Mouse (Mus musculus) midbrain, embryonic 13.5 days (tissue): ENCODE measurements at regions not wholly inside any gene's neighbourhood (a gene's known extent, or its start where the extent isn't known, plus 50 kb on each side); places are given as distances from the start of the nearest gene placed in this dataset.

Experiments
- ATAC-seq: fragments of 200-750 bp; cut with Nextera tagmentation; 2 replicates; pipeline ENCODE4 v1.8.0; 2017; ENCODE audit warnings: mild to moderate bottlenecking, moderate TSS enrichment, moderate library complexity
- H3K27ac ChIP-seq: fragments of 300-500 bp; sonication (generic); 2 replicates; pipeline ENCODE4 v1.5.1; 2015; ENCODE audit warnings: inconsistent platforms, mild to moderate bottlenecking, moderate library complexity
- H3K27me3 ChIP-seq: fragments of 300-500 bp; sonication (generic); 2 replicates; pipeline ENCODE4 v1.6.1; 2015; ENCODE audit warnings: mild to moderate bottlenecking, inconsistent platforms
- H3K36me3 ChIP-seq: fragments of 300-500 bp; sonication (generic); 2 replicates; pipeline ENCODE4 v1.6.1; 2015; ENCODE audit warnings: mild to moderate bottlenecking, inconsistent platforms
- H3K4me1 ChIP-seq: fragments of 300-500 bp; sonication (generic); replicated peaks from 2 replicates; pipeline ENCODE4 v1.6.1; 2015; ENCODE audit warnings: inconsistent platforms
- H3K4me2 ChIP-seq: fragments of 300-500 bp; sonication (generic); replicated peaks from 2 replicates; pipeline ENCODE4 v1.6.1; 2015; ENCODE audit warnings: moderate library complexity, mild to moderate bottlenecking, inconsistent platforms
- H3K4me3 ChIP-seq: fragments of 300-500 bp; sonication (generic); replicated peaks from 2 replicates; pipeline ENCODE4 v1.5.1; 2015; ENCODE audit warnings: mild to moderate bottlenecking, inconsistent platforms
- H3K9ac ChIP-seq: fragments of 300-500 bp; sonication (generic); replicated peaks from 2 replicates; pipeline ENCODE4 v1.6.1; 2015; ENCODE audit warnings: mild to moderate bottlenecking, inconsistent platforms
- H3K9me3 ChIP-seq: fragments of 300-500 bp; sonication (generic); 2 replicates; pipeline ENCODE4 v1.6.1; 2016; ENCODE audit warnings: mild to moderate bottlenecking, inconsistent platforms
- WGBS: fragments of 180-500 bp; shearing (Covaris S2); methylation state at CpG from one replicate; pipeline ENCODE4 v1.1.7; 2015; 5-methylcytosine and 5-hydroxymethylcytosine counted together

GRCm38 (mm10) chr2:128340631-128341240, 214.9 kb downstream of the Bcl2l11 start:
- H3K9ac ChIP-seq, result no peak overlapping the region
- H3K4me1 ChIP-seq, result peaks cover 12% of the 10 kb centered on the region
- no peak overlapping the region for H3K4me2 ChIP-seq
- H3K36me3 ChIP-seq, result no peaks in the 10 kb centered on the region
- H3K9me3 ChIP-seq, result 0 out of 2 replicates have a peak, but pooled peaks cover 4% of the 10 kb centered on the region
- 92% methylated on average over 5 of the region's 5 CpGs for WGBS
- H3K27me3 ChIP-seq, result no peaks in the 10 kb centered on the region
- ATAC-seq, result no peak
- H3K27ac ChIP-seq, result no peak overlapping the region
- no peak overlapping the region for H3K4me3 ChIP-seq

- 0 out of 2 replicates have a peak, but pooled peaks cover 4% of the 10 kb centered on the region for H3K9me3 ChIP-seq
- no peak overlapping the region for H3K27ac ChIP-seq
- no peaks in the 10 kb centered on the region for H3K36me3 ChIP-seq
- H3K27me3 ChIP-seq, result no peaks in the 10 kb centered on the region
- no peak for ATAC-seq
- no peak overlapping the region for H3K4me2 ChIP-seq
- H3K9ac ChIP-seq, result no peak overlapping the region
- WGBS, result 83% methylated on average over 9 of the region's 9 CpGs
- peaks cover 12% of the 10 kb centered on the region for H3K4me1 ChIP-seq
- no peak overlapping the region for H3K4me3 ChIP-seq
Observed at GRCm38 (mm10) chr2:128342212-128342611, 216.4 kb downstream of the Bcl2l11 start.

- Histone ChIP-seq H3K4me3 (no peak overlapping the region), H3K27ac (no peak overlapping the region), H3K4me1 (no peaks in the 10 kb centered on the region), H3K27me3 (no peaks in the 10 kb centered on the region), H3K36me3 (no peaks in the 10 kb centered on the region), H3K9me3 (0 out of 2 replicates have a peak, but pooled peaks cover 4% of the 10 kb centered on the region), H3K9ac (no peak overlapping the region), H3K4me2 (no peak overlapping the region)
- 80% methylated on average over 11 of the region's 11 CpGs for WGBS
- ATAC-seq, result no peak
Observed at GRCm38 (mm10) chr2:128345557-128345956, 219.7 kb downstream of the Bcl2l11 start.

GRCm38 (mm10) chr2:128348556-128348955, 222.7 kb downstream of the Bcl2l11 start:
- Histone ChIP-seq H3K4me2 (no peak overlapping the region), H3K27ac (no peak overlapping the region), H3K36me3 (no peaks in the 10 kb centered on the region), H3K27me3 (no peaks in the 10 kb centered on the region), H3K9ac (no peak overlapping the region), H3K4me1 (no peaks in the 10 kb centered on the region), H3K4me3 (no peak overlapping the region), H3K9me3 (0 out of 2 replicates have a peak, but pooled peaks cover 4% of the 10 kb centered on the region)
- ATAC-seq, result no peak
- 76% methylated on average over 2 of the region's 2 CpGs for WGBS

- no peak overlapping the region for H3K4me3 ChIP-seq
- ATAC-seq, result no peak
- no peak overlapping the region for H3K4me2 ChIP-seq
- no peak overlapping the region for H3K9ac ChIP-seq
- no peaks in the 10 kb centered on the region for H3K4me1 ChIP-seq
- H3K27ac ChIP-seq, result no peak overlapping the region
- H3K9me3 ChIP-seq, result no peaks in the 10 kb centered on the region
- no peaks in the 10 kb centered on the region for H3K36me3 ChIP-seq
- WGBS, result 93% methylated on average over 16 of the region's 16 CpGs
- H3K27me3 ChIP-seq, result no peaks in the 10 kb centered on the region
Observed at GRCm38 (mm10) chr2:128351405-128351804, 225.6 kb downstream of the Bcl2l11 start.

GRCm38 (mm10) chr2:128352533-128352932, 226.7 kb downstream of the Bcl2l11 start:
- WGBS, result 98% methylated on average over 1 of the region's 1 CpGs
- Histone ChIP-seq H3K9ac (no peak overlapping the region), H3K27ac (no peak overlapping the region), H3K4me2 (no peak overlapping the region), H3K9me3 (no peaks in the 10 kb centered on the region), H3K4me1 (no peaks in the 10 kb centered on the region), H3K36me3 (no peaks in the 10 kb centered on the region), H3K4me3 (no peak overlapping the region), H3K27me3 (no peaks in the 10 kb centered on the region)
- no peak for ATAC-seq

- Histone ChIP-seq H3K36me3 (no peaks in the 10 kb centered on the region), H3K27ac (no peak overlapping the region), H3K9me3 (no peaks in the 10 kb centered on the region), H3K9ac (no peak overlapping the region), H3K4me1 (no peaks in the 10 kb centered on the region), H3K4me2 (no peak overlapping the region), H3K4me3 (no peak overlapping the region), H3K27me3 (no peaks in the 10 kb centered on the region)
- ATAC-seq, result no peak
- 85% methylated on average over 3 of the region's 3 CpGs for WGBS
Observed at GRCm38 (mm10) chr2:128353457-128353856, 227.6 kb downstream of the Bcl2l11 start.

GRCm38 (mm10) chr2:128356326-128356725, 230.5 kb downstream of the Bcl2l11 start:
- Histone ChIP-seq H3K36me3 (no peaks in the 10 kb centered on the region), H3K9ac (no peak overlapping the region), H3K4me3 (no peak overlapping the region), H3K27ac (no peak overlapping the region), H3K4me2 (no peak overlapping the region), H3K27me3 (no peaks in the 10 kb centered on the region), H3K4me1 (no peaks in the 10 kb centered on the region), H3K9me3 (no peaks in the 10 kb centered on the region)
- ATAC-seq, result no peak
- WGBS, result 80% methylated on average over 4 of the region's 4 CpGs

- 74% methylated on average over 4 of the region's 4 CpGs for WGBS
- Histone ChIP-seq H3K9me3 (no peaks in the 10 kb centered on the region), H3K27me3 (no peaks in the 10 kb centered on the region), H3K4me1 (no peaks in the 10 kb centered on the region), H3K4me3 (no peak overlapping the region), H3K36me3 (no peaks in the 10 kb centered on the region), H3K9ac (no peak overlapping the region), H3K27ac (no peak overlapping the region), H3K4me2 (no peak overlapping the region)
- no peak for ATAC-seq
Observed at GRCm38 (mm10) chr2:128359106-128359505, 231.9 kb upstream of the Spdye4c start.

GRCm38 (mm10) chr2:128360517-128360916, 230.5 kb upstream of the Spdye4c start:
- no peak for ATAC-seq
- Histone ChIP-seq H3K9me3 (no peaks in the 10 kb centered on the region), H3K4me1 (no peaks in the 10 kb centered on the region), H3K9ac (no peak overlapping the region), H3K27me3 (no peaks in the 10 kb centered on the region), H3K27ac (no peak overlapping the region), H3K36me3 (no peaks in the 10 kb centered on the region), H3K4me2 (no peak overlapping the region), H3K4me3 (no peak overlapping the region)
- 86% methylated on average over 5 of the region's 5 CpGs for WGBS

- ATAC-seq, result no peak
- H3K4me2 ChIP-seq, result no peak overlapping the region
Observed at GRCm38 (mm10) chr2:128361436-128361835, 229.6 kb upstream of the Spdye4c start.

GRCm38 (mm10) chr2:128364161-128364560, 226.8 kb upstream of the Spdye4c start:
- H3K27me3 ChIP-seq, result no peaks in the 10 kb centered on the region
- no peak for ATAC-seq
- H3K36me3 ChIP-seq, result no peaks in the 10 kb centered on the region
- H3K9ac ChIP-seq, result no peak overlapping the region
- H3K4me3 ChIP-seq, result no peak overlapping the region
- H3K4me2 ChIP-seq, result no peak overlapping the region
- no peaks in the 10 kb centered on the region for H3K4me1 ChIP-seq
- 84% methylated on average over 14 of the region's 14 CpGs for WGBS
- no peaks in the 10 kb centered on the region for H3K9me3 ChIP-seq
- no peak overlapping the region for H3K27ac ChIP-seq

More at GRCm38 (mm10) chr2:128361436-128361835, 229.6 kb upstream of the Spdye4c start:
- no peak overlapping the region for H3K4me3 ChIP-seq
- H3K9me3 ChIP-seq, result no peaks in the 10 kb centered on the region
- no peak overlapping the region for H3K9ac ChIP-seq
- no peaks in the 10 kb centered on the region for H3K4me1 ChIP-seq
- 76% methylated on average over 1 of the region's 1 CpGs for WGBS
- no peaks in the 10 kb centered on the region for H3K27me3 ChIP-seq
- no peaks in the 10 kb centered on the region for H3K36me3 ChIP-seq
- H3K27ac ChIP-seq, result no peak overlapping the region

- H3K36me3 ChIP-seq, result no peaks in the 10 kb centered on the region
- H3K4me1 ChIP-seq, result no peaks in the 10 kb centered on the region
- H3K9ac ChIP-seq, result no peak overlapping the region
- no peak overlapping the region for H3K4me2 ChIP-seq
- ATAC-seq, result no peak
- no peak overlapping the region for H3K4me3 ChIP-seq
- H3K27me3 ChIP-seq, result no peaks in the 10 kb centered on the region
- WGBS, result 79% methylated on average over 3 of the region's 3 CpGs
- H3K27ac ChIP-seq, result no peak overlapping the region
- H3K9me3 ChIP-seq, result no peaks in the 10 kb centered on the region
Observed at GRCm38 (mm10) chr2:128365004-128365403, 226.0 kb upstream of the Spdye4c start.
